Mouse (Mus musculus): ENCODE measurements around the gene Sh2b1.

- TF ChIP-seq CTCF (IDR thresholded peaks at IDR 0.05; ENCODE audit: low read depth, low read length) (no peak), POLR2A (IDR thresholded peaks at IDR 0.05; ENCODE audit: borderline replicate concordance, low read depth, low read length) (no peak)
These were observed 29.0 kb downstream of the Sh2b1 start for GRCm38 (mm10) chr7:126446217-126446616.
